Mouse (Mus musculus): ENCODE measurements around the gene 1300017J02Rik.

GRCm38 (mm10) chr9:103304927-103305326 is at the start of gene 1300017J02Rik, which contains the start of gene Topbp1:
- no peak for TF ChIP-seq CTCF (IDR thresholded peaks at IDR 0.05; ENCODE audit: borderline replicate concordance, extremely low read depth, insufficient read depth, insufficient read length)
- peak; percentile 88; the same call in 1 of the 2 replicates for TF ChIP-seq POLR2A (IDR thresholded peaks at IDR 0.05; ENCODE audit: borderline replicate concordance, extremely low read depth, insufficient read depth, insufficient read length, poor library complexity, severe bottlenecking)
